Mouse (Mus musculus): ENCODE measurements around the gene Gdf10. TPM values are rescaled to one million over a fixed set of nuclear protein-coding genes. Genes with fewer than 3 reads are reported as not detected.

The Gdf10 gene
- polyA plus RNA-seq (2015; fragmentation: Nextera tagmentation; extraction: Ambion mirVana): 1.9 and 2.3 TPM in 2 replicates

DNA sequence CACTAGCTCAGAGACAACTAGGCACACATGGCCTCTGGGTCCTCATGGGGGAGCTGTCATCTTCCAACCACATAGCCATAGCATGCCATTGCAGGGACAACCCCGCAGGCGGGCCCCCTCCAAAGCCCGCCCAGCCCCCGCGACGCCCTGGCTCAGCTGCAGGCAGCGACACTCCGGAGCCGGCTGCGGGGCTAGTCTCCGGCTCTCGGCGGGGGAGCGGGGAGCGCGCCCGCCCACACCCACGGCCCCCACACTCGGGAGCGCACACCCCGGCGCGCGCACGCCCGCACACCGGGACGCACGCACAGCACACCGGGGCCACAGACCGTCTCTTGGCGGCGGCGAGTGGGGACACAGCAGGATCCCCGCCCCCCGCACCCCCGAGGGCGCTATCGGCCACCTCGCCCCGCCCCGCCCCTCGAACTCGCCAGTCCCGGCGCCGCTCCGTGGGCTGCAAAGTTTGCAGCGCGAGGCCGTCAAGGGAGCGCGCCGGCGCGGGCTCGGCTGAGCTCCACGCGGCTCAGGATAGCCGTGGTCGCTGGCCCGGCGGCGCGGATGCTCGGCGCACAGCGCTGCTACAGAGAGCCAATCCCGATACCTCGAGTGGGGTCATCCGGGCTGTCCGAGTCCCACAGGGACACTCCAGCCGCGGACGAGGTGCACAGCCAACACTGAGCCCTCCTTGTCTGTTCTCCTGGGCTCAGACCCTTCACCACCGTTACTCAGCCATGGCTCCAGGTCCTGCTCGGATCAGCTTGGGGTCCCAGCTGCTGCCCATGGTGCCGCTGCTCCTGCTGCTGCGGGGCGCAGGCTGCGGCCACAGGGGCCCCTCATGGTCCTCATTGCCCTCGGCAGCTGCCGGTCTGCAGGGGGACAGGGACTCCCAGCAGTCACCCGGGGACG is at the start of gene Gdf10:
Gdf10 (plus strand) TSS at position 420 of the 903 bp plus-strand sequence.

DNA sequence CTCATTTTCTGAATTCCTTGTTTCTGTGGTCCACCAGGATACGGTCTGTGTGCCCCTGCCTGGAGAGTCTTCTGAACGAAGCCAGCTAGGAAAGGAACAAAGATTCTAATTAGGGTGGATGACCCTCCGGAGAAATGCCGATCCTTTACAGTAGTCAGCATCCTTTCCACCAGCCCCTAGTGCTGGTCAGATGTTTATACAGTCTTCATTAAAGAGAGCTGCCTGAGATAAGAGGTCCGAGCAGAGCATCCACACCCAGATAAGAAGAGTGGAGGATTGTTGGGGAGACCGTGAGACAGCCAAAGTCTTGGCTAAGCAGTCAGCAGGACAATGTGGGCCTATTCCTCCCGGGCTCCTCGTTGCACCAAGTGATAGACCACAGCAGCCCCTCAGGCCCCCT is 17.4 kb downstream of the Gdf10 start, which contains the start of gene Gdf2:
Gdf2 (plus strand) TSS at position 301 of the 400 bp plus-strand sequence.

GRCm38 (mm10) chr14:33953761-33954160 is 30.4 kb downstream of the Gdf10 start, which contains the start of gene Rbp3:
TSS of gene Rbp3 (plus strand) at chr14:33954003.

DNA sequence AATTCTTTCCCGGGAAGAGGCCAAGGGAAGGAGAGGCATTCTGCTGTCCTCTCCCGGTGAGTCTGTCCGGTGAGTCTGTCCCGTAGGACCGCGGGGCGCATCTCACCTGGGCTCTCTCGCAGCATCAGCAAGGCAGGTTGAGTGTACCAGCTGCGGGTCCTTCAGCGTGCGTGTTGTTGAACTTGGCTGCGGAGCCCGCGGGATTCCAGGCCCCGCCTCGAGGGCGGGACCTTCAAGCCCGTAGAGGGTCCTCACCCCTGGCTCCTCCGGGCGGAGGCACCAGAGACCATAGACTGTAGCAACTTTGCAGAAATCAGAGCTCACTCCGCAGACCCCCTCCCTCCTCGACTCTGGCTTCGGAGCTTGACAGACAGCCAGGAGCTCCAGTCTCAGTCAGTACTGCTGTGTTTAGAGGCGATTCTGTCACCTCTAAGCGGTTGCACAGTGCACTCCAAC is 55.2 kb downstream of the Gdf10 start, which contains the start of gene Zfp488:
Zfp488 (minus strand) TSS at position 161 of the 456 bp plus-strand sequence.

Other genes starting within 250 kb of the Gdf10 start
- gene Gdf2, start 17.5 kb downstream of the Gdf10 start, polyA plus RNA-seq (2015; fragmentation: Nextera tagmentation; extraction: Ambion mirVana): not detected in 2 replicates
- not detected in 2 replicates for gene Rbp3, start 30.4 kb downstream of the Gdf10 start, polyA plus RNA-seq (2015; fragmentation: Nextera tagmentation; extraction: Ambion mirVana)
- gene Zfp488, start 55.2 kb downstream of the Gdf10 start, polyA plus RNA-seq (2015; fragmentation: Nextera tagmentation; extraction: Ambion mirVana): 0.03 and 0.05 TPM in 2 replicates
- not detected in 2 replicates for gene Gm30083, start 91.6 kb downstream of the Gdf10 start, polyA plus RNA-seq (2015; fragmentation: Nextera tagmentation; extraction: Ambion mirVana)
- gene Gm5460, start 93.2 kb downstream of the Gdf10 start, polyA plus RNA-seq (2015; fragmentation: Nextera tagmentation; extraction: Ambion mirVana): 0.06 and 0.40 TPM in 2 replicates
- not detected in 2 replicates for gene Antxrl, start 129.1 kb downstream of the Gdf10 start, polyA plus RNA-seq (2015; fragmentation: Nextera tagmentation; extraction: Ambion mirVana)
- gene Anxa8, start 162.4 kb downstream of the Gdf10 start, polyA plus RNA-seq (2015; fragmentation: Nextera tagmentation; extraction: Ambion mirVana): 2.4 and 17.8 TPM in 2 replicates
- not detected in 2 replicates for gene A630023A22Rik, start 179.2 kb downstream of the Gdf10 start, polyA plus RNA-seq (2015; fragmentation: Nextera tagmentation; extraction: Ambion mirVana)
- not detected in 2 replicates for gene Npy4r, start 228.9 kb downstream of the Gdf10 start, polyA plus RNA-seq (2015; fragmentation: Nextera tagmentation; extraction: Ambion mirVana)

All from skeletal muscle tissue, postnatal 0 days (tissue).